ENCODE assay signal across 17 mouse cellular contexts in the genomic region with DNA sequence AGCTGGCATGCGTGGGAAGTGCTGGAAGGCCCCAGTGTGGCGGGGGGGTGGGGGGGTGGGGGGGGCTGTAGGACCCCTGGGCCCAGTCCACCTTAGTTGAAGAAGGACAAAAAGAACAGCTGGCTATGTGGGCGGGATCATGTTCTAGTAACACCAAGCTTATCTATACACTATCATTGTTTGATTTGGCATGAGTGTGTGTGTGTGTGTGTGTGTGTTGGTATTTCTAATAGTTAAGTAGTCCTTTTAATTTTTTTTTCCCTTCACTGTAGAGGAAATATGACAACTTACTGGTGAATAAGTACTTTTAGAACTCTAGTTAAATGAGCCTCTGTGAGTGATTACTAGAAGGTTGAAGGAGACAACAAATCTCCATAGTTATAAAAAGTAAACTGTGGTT.
"Had no signal": no experiment of that assay in that cellular context is flagged by ENCODE, and none has a peak within 500 bp of the region (broad histone marks: within the 10 kb centered on the region; RNA-seq: fewer than 3 reads in every experiment).

No protein-coding gene starts in this region.

- H3K4me3 ChIP-seq: liver, embryonic 13.5 days; liver, embryonic 15.5 days; lung, embryonic 15.5 days; midbrain, embryonic 13.5 days; midbrain, embryonic 15.5 days; neural tube, embryonic 12.5 days; stomach, embryonic 15.5 days had no signal

- H3K27ac ChIP-seq: liver, embryonic 13.5 days; liver, embryonic 15.5 days; lung, embryonic 15.5 days; macrophage; midbrain, embryonic 13.5 days; midbrain, embryonic 15.5 days; neural tube, embryonic 12.5 days; stomach, embryonic 15.5 days had no signal

- DNase-seq: liver; liver, embryonic 13.5 days; liver, postnatal 0 days; right cerebral cortex, postnatal 14 days; thymus, adult 2 months; thymus, postnatal 25 days; thymus, postnatal 4 days had no signal

- H3K4me2 ChIP-seq: liver, embryonic 11.5 days; liver, embryonic 13.5 days; liver, embryonic 15.5 days; lung, embryonic 15.5 days; midbrain, embryonic 11.5 days; midbrain, embryonic 13.5 days; midbrain, embryonic 15.5 days; neural tube, embryonic 12.5 days; stomach, embryonic 15.5 days had no signal

- H3K9ac ChIP-seq: liver, embryonic 13.5 days; liver, embryonic 15.5 days; liver, postnatal 0 days; lung, embryonic 15.5 days; midbrain, embryonic 13.5 days; midbrain, embryonic 15.5 days; neural tube, embryonic 12.5 days; stomach, embryonic 15.5 days had no signal

- ATAC-seq: liver, postnatal 0 days; midbrain, embryonic 13.5 days; midbrain, embryonic 15.5 days had no signal

- H3K4me1 ChIP-seq: liver, embryonic 13.5 days; liver, embryonic 15.5 days; lung, embryonic 15.5 days; midbrain, embryonic 13.5 days; midbrain, embryonic 15.5 days; neural tube, embryonic 12.5 days; stomach, embryonic 15.5 days had no signal

- H3K27me3 ChIP-seq: liver, embryonic 13.5 days; liver, embryonic 15.5 days; lung, embryonic 15.5 days; megakaryocyte, embryonic 14.5 days; midbrain, embryonic 13.5 days; midbrain, embryonic 15.5 days; neural tube, embryonic 12.5 days; stomach, embryonic 15.5 days had no signal

- H3K36me3 ChIP-seq: liver, embryonic 15.5 days had no signal

- H3K9me3 ChIP-seq: liver, embryonic 13.5 days; liver, embryonic 15.5 days; lung, embryonic 15.5 days; megakaryocyte, embryonic 14.5 days; midbrain, embryonic 13.5 days; midbrain, embryonic 15.5 days; neural tube, embryonic 12.5 days; stomach, embryonic 15.5 days had no signal
